Mouse (Mus musculus): ENCODE data around the gene Lss. TPM values are rescaled to one million over a fixed set of nuclear protein-coding genes. Genes with fewer than 3 reads are reported as not detected.

Lss gene
- total RNA-seq (2021) = 10 to 100 TPM in 1 of 2 experiments, 1 to 10 TPM in 1; 7.0 to 10.1 TPM
- long read RNA-seq, experiment 1, full-length matches to known transcripts = 6 of 9 reads
- long read RNA-seq, experiment 1, partial matches to known transcripts = 1 of 9 reads
- long read RNA-seq, experiment 1, other reads (novel, unspliced or antisense) = 2 of 9 reads
- long read RNA-seq, experiment 2, full-length matches to known transcripts = 2 of 4 reads
- long read RNA-seq, experiment 2, partial matches to known transcripts = 0 of 4 reads
- long read RNA-seq, experiment 2, other reads (novel, unspliced or antisense) = 2 of 4 reads

DNA sequence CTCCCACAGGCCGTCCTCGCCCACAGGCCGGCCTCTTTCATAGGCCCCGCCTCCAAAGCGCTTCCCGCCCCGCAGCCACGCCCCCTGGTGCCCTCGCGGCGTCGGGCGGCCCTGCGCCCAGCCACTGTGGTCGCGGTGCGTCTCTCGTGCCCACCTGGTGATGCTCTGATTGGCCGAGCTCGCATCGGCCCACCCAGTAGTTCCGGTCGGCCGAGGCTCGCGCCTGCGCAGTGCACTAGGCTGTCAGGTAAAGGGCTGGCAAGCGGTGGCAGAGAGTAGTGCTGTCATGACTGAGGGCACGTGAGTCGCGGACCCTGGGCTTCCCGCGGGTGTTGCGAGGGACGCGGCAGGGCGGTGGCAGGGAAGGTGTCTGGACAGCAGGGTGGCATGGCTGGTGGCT lies at the start of gene Lss:
Lss (plus strand) TSS at position 214 of the 400 bp plus-strand sequence.
- peak; percentile 94 for DNase-seq

DNA sequence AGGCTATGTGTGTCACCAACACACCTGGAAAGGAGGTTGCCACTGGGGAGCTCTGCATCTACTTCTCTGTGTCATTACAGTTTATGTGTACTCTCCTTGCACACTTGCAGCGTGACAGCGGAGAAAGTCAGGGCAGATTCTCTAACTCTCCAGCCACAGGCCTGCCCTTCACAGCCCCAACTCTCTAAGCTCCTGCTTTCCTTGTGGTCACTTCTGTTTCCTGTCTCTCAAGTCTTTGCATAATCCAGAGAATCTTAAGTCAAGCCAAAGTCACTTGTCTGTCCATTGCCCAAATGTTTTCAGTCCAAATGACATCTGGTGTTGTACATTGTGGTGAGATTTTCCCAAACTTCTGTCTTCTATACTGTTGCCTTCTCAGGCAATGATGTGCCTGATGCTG lies 45.1 kb upstream of the Lss start:
- DNase-seq = no peak

DNA sequence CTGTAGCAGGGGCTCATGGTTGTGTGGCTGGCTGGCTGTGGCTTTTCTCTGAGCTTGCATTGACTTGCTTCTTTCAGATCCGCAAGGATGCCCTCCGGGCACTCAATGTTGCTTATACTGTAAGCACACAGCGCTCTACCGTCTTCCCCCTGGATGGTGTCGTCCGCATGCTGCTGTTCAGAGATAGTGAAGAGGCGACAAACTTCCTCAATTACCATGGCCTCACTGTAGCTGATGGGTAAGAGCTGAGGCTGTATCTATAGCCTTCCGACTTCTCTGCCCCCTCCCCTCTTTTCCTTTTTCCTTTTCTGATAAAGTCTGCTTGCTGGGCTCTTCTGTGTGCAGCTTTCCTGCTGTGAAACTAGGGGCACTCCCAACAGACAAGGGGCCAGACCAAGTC lies 43.1 kb upstream of the Lss start:
- DNase-seq = no peak

DNA sequence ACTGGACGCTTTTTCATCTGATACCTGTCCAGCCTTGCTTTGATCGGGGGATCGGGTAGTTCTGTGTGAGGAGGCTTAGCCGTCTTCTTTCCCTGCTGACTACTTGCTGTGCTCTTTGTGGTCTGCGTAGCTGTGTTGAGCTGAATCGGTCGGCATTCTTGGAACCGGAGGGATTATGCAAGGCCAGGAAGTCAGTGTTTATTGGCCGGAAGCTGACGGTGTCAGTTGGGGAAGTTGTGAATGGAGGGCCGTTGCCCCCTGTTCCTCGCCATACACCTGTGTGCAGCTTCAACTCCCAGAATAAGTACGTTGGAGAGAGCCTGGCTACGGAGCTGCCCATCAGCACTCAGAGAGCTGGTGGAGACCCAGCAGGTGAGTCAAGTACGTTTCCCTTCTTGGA lies 42.2 kb upstream of the Lss start:
- no peak for DNase-seq

DNA sequence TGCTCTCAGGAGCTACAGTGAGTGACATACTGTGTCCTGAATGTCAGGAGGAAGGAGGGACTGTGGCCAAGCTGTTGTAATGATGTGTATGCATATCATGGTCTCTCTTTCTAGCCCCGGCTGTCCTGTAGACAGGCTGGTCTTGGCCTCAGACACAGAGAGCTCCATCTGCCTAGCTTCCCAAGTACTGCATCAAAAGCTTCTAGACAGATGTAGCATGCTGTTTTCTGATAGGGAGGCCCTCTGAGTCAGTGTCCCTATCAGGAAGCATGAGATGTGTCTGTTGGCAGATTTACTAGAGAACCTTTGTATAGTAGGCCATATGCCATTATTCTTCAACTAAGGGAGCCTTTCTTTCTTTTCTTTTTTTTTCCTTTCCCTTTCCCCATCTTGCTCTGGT lies 37.9 kb upstream of the Lss start:
- no peak for DNase-seq

DNA sequence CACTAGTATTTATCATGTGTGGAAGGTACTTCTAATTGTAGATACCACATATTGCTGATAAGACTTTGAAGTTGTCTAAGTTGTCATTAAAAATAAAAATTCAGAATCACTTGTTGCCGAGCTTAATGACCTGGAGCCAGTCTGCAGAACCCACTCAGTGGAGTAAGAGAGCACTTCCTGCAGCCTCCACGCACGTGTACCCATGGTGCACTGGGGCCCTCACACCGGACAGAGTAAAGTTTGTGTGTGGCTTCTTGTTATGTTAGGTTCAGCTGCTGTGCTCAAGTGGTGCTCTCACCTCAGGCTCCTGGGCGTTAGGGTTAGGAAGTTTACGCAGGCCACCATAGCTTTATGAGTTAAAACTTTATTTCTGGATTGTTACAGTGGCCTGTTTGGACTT lies 35.9 kb upstream of the Lss start:
- DNase-seq = no peak

DNA sequence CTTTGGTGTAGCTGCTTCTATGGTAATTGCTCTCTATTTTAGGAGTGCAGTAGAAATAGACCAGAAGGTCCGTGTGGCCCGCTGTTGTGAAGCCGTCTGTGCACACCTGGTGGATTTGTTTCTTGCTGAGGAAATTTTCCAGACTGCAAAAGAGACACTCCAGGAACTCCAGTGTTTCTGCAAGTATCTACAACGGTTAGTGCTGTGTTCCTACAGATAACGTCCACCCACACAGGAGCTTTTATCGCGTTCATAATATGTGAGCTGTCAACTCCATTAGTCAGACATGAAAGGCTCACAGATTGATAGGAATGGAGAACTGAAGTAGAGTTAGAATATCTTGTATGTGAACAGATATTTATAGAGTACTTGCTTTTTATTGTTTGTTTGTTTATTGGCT lies 35.0 kb upstream of the Lss start:
- DNase-seq = no peak

DNA sequence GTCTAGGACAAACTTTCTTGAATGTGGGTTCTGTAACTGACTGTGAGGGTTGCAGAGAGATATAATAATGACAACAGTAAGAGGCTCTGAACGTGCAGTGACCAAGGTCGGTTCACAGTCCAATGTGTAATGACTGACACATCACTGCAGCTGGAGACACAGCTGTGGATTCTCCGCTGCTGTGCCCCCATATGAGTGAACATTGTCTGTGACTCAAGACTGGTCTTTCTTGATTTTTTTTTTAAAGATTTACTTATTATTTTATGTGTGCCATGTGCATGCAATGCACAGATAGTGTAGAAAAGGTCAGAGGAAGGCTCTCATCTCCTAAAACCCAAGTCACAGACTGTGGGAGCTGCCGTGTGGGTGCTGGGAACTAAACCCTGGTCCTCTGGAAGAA lies 33.9 kb upstream of the Lss start:
- DNase-seq = no peak

DNA sequence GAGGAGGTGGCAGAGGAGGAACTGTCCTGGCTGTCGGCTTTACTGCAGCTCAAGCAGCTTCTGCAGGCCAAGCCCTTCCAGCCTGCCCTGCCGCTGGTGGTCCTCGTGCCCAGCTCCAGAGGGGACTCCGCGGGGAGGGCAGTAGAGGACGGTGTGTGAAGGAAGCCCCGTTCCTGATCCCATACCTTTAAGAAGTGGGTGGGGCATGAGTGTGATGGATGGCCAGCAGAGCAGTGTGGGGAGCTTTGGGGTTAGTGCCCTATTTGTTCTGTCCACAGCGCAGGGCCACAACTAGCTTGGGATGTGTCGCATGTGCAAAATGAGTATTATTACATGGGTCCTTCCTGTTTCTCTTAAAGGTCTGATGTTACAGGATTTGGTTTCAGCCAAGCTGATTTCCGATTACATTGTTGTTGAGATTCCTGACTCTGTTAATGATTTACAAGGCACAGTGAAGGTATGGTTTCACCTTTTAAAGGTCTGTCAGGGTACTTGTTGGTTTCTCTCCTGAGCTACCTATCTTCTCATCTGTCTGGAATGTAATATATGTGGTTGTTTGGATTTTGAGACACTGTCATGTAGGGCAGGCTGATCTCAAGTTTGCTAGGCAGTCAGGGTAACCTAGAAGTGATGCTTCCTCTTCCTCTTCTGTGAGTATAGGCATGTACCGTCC lies 27.0 kb upstream of the Lss start:
- DNase-seq = no peak

DNA sequence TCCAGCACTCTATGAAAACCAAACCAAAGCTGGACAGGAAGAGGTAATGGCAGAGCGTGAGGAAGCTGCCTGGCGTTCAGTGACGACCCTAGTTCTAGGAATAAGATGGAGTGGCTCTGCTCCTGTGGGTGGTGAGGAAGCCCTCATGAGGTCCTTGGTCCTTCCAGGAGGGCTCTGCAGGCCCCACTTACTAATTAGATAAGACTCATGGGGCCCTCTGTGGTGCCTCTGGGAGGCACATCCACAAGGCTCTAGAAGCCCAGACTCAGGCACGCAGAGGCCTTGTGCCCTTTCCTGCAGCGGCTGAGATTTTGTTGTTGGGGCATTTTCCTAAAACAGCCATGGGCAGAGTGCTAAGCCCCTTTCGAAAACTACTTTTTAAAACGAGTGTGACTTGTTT lies 25.5 kb upstream of the Lss start:
- DNase-seq = no peak

DNA sequence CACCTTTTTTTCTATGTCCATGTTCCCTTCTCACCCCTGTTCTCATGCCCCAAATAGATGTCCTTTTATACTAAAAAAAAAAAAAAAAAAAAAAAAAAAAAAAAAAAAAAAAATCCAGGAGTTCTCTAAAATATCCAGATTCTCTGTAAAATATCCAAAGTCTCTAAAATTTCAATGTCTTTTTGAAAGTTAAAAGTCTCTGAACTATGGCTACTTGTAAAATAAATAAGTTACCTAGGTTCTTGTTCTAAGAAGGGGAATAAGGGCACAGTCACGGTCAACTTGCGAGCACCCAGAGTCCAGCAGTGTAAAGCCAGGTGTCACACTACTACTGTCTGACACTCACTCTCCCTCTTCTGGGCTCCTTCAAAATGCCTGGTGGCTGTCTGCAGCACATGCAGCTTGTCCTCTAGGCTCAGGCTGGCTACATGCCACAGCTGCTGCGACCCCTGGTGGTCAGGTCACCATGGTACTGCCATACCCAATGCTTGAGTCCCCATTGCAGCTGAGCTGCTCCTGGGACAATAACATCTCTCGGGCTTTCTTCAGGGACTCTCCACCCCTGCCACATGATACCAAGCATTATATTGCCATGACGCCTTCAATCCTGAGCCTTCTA lies 18.3 kb upstream of the Lss start:
- peak; percentile 91 for DNase-seq

DNA sequence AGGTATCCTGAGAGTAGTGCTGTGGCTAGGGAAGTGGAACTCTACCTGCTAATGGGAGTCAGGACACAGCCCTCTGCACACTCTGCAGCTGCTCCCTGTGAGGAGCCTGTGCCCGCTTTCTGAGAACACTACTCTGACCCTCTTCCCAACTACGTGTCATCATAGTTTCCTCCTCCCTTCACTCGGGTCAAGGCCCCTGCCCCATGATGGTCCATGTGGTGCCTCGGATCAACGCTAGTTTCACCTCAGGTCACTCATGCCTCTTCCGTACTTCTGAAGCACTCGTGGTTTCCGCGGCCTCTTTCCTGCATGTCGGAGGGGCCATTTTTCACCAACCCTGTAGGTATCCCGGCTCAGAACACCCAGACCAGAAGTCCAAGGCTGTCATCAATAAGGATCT lies 466 bp upstream of the Lss start:
- peak; percentile 14 for DNase-seq

DNA sequence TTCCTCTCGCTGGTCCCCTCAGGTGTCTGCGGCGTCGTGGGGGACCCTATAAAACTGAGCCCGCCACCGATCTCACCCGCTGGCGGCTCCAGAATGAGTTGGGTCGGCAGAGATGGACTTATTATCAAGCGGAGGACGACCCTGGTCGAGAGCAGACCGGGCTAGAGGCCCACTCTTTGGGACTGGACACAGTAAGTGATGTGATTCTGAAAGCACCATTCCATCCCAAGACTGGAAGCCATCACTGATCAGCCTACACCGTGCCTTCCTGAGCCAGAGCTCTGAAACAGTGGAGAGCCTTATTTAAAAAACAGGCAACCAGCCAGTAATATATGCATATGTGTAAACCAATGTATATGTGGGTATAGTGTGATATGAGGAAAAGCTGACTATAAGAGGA lies 440 bp downstream of the Lss start:
- no peak for DNase-seq

DNA sequence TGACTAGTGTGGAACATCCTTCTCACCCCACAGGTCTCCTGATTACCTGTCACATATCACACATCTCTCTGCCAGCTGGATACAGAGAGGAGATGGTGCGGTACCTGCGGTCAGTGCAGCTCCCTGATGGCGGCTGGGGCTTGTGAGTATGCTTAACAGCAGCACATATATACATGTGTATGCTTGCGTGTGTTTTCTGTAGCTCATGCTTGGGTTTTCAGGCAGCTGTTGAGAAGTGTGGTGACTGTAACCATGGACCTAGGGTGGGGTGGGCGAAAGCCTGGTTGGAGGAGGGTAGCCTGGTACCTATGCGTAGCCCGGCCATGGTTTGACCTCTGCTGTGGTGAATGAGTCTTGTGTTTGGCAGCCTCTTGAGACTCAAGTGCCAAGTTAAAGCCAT lies 4.1 kb downstream of the Lss start:
- DNase-seq = no peak

DNA sequence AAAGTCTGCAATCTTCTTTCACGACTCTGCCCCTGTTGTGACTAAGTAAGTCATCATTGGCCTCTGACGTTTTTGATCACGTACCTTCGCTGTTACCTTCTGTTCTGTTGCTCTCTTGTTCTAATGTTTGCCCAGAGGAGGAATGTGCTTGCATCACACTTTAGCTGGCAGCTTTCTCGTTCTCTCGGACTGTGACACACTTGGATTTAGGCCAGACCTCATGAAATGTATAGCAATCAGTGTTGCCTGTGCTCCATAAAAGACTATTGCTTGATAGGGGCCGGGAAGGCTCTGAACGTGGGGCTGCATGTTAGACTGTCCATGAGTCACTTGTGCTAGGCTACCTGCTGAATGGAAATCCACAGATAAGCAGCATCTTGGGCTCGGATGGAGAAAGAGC lies 6.2 kb downstream of the Lss start:
- DNase-seq = no peak

DNA sequence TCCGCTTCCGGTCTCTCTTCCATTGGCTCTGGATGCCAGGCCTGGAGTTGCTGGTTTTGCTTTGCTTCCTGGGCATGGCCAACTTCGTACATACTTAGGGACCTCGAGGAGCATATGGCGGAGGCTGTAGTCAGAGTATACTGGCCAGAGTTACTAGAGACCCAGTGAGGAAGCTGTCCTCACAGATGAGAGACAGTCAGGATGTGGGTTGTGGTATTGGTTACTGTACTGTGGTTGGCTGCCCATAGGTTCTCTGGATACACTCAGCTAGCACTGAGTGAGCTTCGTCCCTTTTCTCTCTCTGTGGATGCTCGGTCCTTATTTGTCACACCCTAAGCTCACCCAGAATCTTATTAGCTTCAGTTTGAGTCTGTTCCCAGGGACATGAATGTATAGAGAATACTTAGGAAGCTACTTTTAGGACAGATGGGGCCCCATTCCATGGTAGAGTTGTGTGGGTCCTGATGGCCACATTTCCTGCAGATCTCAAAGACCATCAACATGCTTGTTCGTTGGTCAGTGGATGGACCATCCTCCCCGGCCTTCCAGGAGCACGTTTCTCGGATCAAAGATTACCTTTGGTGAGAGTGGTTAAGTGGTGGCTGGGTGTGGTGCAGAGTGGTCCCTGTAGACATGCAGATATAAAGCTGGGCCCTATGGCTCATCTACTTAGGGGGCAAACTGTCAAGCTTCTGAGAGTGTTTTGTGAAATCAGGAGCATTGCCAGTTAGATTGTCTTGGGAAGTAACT lies 10.1 kb downstream of the Lss start:
- DNase-seq = no peak

DNA sequence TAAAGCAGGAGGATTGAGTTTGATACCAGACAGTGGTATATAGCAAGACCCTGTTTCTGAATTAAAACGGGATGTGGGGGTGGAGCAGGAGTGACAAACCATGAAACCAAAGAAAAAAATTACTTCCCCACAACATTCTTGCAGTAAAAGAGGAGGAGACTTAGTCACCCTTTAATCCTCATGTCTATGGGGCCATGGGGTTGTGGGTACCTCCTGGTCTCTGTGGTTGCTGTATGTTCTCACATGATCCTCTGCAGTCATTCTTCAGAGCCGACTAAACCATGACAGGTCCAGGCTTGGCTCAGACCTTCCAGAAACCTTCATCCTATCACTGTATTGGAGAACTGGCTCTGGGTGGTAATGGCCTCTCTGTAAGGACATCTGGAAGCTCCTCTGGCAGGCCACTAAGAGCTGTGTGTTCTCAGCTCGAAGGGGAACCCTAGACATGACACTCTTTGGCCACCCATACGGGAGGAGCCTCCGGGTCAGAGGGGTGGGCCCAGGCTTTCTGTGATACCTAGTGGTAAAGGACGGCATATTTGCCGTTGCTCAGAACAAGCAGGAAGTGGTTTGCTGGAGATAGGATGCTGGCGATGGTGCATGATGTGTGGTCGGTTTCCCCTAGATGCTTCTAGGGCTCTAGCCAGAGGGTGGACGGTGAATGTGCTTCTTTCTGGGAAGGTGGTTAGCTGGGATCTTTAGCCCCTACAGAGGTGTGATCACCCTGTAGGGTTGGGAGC lies 11.4 kb downstream of the Lss start:
- no peak for DNase-seq

DNA sequence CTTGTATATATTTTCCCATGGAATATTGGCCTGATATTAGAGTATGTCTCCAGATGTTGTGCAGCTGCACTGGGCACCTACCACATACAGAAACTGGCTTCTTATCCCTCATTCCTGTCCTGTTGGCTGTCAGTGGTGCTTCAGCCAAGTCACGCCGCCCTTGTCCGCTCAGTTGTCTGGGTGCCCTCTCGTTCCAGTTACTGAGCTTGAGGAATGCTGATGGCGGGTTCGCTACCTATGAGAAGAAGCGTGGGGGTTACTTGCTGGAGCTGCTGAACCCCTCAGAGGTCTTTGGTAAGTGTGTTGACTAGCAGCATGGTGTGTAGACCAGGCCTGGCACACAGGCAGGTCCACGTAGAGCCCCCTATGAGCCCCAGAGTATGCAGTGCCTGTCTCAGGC lies 15.2 kb downstream of the Lss start:
- DNase-seq = no peak

DNA sequence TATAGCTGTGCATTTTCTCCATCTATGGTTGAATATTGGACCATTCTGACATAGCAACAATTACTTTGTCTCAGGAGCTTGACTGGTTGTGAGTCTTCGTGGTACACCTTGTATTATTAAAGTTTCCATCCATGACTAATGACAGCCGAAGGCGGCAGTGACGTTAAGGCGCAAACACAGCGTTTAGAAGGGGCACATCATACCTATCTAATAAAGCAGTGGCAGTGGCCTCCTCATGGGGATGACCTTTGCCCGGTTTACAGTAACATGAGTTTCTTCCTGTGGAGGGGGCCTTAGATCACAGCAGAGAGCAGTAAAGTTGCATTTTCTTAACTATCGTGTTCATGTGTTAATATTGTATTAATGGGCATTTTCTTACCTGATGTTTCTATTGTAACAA lies 16.8 kb downstream of the Lss start:
- no peak for DNase-seq

DNA sequence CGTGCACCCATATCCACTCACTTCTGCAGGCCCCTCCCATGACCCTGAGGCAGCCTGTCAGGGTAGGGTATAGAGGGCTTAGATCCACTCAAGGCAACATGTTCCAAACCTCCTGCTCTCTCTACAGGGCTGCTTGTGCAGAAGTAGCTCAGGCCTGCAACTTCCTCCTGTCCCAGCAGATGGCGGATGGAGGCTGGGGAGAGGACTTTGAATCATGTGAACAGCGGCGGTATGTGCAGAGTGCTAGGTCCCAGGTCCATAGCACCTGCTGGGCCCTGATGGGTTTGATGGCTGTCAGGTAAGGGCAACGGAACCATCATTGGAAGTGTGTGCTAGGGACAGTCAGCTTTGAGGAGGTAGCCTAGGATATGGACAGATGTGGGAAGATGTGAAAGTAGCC lies 19.1 kb downstream of the Lss start:
- no peak for DNase-seq

DNA sequence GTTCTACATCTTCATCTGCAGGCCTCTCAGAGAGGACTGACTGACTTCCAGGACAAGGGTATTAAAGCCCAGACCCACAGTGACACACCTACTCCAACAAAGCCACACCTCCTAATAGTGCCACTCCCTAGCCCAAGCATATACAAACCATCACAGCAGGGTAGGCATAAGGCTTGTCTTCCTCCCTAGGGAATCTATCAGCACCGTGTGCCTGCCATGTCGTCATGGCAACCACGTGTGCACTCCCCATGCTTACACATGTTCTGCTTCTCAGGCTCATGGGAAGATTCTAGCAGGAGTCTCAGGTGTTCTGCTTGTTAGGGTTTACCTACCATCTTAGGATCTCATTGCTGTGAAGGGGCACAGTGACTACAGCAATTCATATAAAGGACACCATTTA lies 20.2 kb downstream of the Lss start:
- no peak for DNase-seq

DNA sequence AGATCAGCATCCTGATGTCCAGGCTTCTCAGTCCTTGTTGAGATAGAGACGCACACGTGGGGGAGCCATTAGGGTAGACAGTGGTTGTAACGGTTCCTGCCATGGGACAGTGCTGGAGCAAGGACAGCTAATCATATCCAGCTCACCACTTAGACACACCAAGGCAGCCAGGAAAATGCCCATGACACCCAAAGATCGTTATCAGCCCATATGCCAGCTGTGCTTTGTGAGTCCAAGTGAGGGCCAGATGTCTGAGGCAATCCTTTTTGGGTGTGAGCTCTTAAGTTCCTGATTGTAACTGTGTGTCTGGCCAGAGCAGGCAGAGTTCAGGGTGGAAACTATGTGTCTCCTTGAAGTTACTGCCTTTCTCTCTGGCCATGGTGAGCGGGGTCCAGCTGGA lies 22.7 kb downstream of the Lss start:
- DNase-seq = no peak

DNA sequence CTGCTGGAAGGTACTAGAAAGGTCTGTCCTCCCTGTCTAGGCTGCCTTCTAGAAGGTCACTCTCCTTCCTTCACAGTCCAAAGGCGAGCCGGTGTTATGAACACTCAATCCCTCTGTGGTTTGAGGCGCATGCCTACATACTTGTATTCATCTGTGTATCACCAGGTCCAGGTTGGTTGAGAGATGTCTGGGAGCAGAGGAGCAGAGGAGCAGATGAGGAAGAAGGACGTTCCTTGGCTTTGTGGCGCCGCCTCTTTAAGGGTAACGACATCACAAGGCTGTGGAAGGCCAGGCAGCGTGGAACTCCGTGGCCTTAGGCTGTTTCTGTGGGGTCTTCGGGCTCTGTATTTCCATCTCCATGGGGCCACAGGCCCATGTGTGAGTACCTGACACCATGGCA lies 30.6 kb downstream of the Lss start, which contains the start of gene Spatc1l:
Spatc1l (plus strand) TSS at position 301 of the 400 bp plus-strand sequence.
- no peak for DNase-seq

Measured in gastrocnemius, postnatal 10 days (tissue).